Mouse (Mus musculus) heart, adult 2 months (tissue): Measurements from ENCODE around the gene Zbtb22. TPM values are rescaled to one million over a fixed set of nuclear protein-coding genes. Genes with fewer than 3 reads are reported as not detected.
"Not testable (repeated sequence)": the region's sequence is repeated elsewhere in the genome, so short reads cannot be mapped to it uniquely, and the experiment has no call there.

Source experiments
- DNase-seq, 2 experiments: peaks; one replicate each; pipeline ENCODE4 v3.0.0; 2021
- H3K27ac ChIP-seq: fragments of 200-600 bp; 2 replicates; pipeline ENCODE4 v1.8.1; 2022
- H3K27me3 ChIP-seq: fragments of 200-500 bp; 2 replicates; pipeline ENCODE4 v1.6.1; 2012; ENCODE audit warnings: mild to moderate bottlenecking, low read length, inconsistent platforms, mixed read lengths; ENCODE audit not compliant: control insufficient read depth, insufficient read depth
- H3K36me3 ChIP-seq: fragments of 200-500 bp; 2 replicates; pipeline ENCODE4 v1.6.1; 2012; ENCODE audit warnings: low read length, inconsistent platforms; ENCODE audit not compliant: control insufficient read depth, insufficient read depth
- H3K4me1 ChIP-seq: fragments of 200-500 bp; 2 replicates; pipeline ENCODE4 v1.6.1; 2011; ENCODE audit warnings: low read length; ENCODE audit not compliant: control insufficient read depth, insufficient read depth
- H3K4me3 ChIP-seq: fragments of 200-600 bp; 2 replicates; pipeline ENCODE4 v1.8.1; 2022
- H3K79me2 ChIP-seq: fragments of 200-500 bp; replicated peaks from 2 replicates; pipeline ENCODE4 v1.6.1; 2012; ENCODE audit warnings: mild to moderate bottlenecking, inconsistent platforms, low read length, moderate library complexity, mixed read lengths; ENCODE audit not compliant: control insufficient read depth, insufficient read depth
- H3K9ac ChIP-seq: fragments of 200-500 bp; 2 replicates; pipeline ENCODE4 v1.6.1; 2012; ENCODE audit warnings: low read depth, mild to moderate bottlenecking, control low read depth, inconsistent platforms, low read length, mixed read lengths
- CTCF ChIP-seq: fragments of 200-600 bp; IDR thresholded peaks from 2 replicates; pipeline ENCODE4 v1.8.1; 2022; ENCODE audit warnings: antibody characterized with exemption, mild to moderate bottlenecking, moderate library complexity
- EP300 ChIP-seq: fragments of 200-500 bp; IDR thresholded peaks from 2 replicates; pipeline ENCODE4 v1.6.1; 2011; ENCODE audit warnings: low read depth, low read length, control low read depth; ENCODE audit not compliant: insufficient read depth
- POLR2A ChIP-seq: fragments of 200-500 bp; IDR thresholded peaks from 2 replicates; pipeline ENCODE4 v1.6.1; 2011; ENCODE audit warnings: mild to moderate bottlenecking, low read depth, low read length, control low read depth; ENCODE audit not compliant: insufficient read depth
- WGBS: fragments of 180-500 bp; shearing (Covaris S2); methylation state at CpG from one replicate; pipeline ENCODE4 v1.1.7; 2018; 5-methylcytosine and 5-hydroxymethylcytosine counted together
- intact Hi-C: fragments of 180-260 bp; cut with DNase I; formaldehyde crosslinking; loops from one replicate; pipeline ENCODE4 v1.15.1; 2025
- polyA plus RNA-seq: library from polyadenylated mRNA; depleted of rRNA; stranded (reverse); fragments of >200 nt; gene quantifications from 2 replicates; pipeline ENCODE4 v1.2.3, GENCODE M21; 2012
- total RNA-seq, 2 experiments: library from RNA; stranded (reverse); gene quantifications; 2 replicates each; pipeline ENCODE4 v1.2.3; 2021

Zbtb22 gene
- total and polyA plus RNA-seq, 3 experiments = 13.7 to 24.6 (median 18.8) TPM

GRCm38 (mm10) chr17:33899642-33900041 is 16.1 kb upstream of the Zbtb22 start:
- intact Hi-C loops = loop anchor here (5.0 kb wide), 1 partner anchor 83 kb away; no protein-coding TSS in a partner anchor

GRCm38 (mm10) chr17:33900281-33900988 is 15.3 kb upstream of the Zbtb22 start:
- H3K36me3 ChIP-seq = no peaks in the 10 kb centered on the region
- no peak overlapping the region for H3K9ac ChIP-seq
- TF ChIP-seq CTCF (no peak), EP300 (no peak), POLR2A (no peak)
- no peak overlapping the region for H3K27ac ChIP-seq
- H3K79me2 ChIP-seq = no peaks in the 10 kb centered on the region
- no peak for DNase-seq
- H3K27me3 ChIP-seq = no peaks in the 10 kb centered on the region
- no peaks in the 10 kb centered on the region; the same call in 1 of the 2 replicates for H3K4me1 ChIP-seq
- 61% methylated on average over 7 of the region's 7 CpGs for WGBS
- no peak overlapping the region for H3K4me3 ChIP-seq
- intact Hi-C loops = no loop called here

More at GRCm38 (mm10) chr17:33899642-33900041, 16.1 kb upstream of the Zbtb22 start:
- Histone ChIP-seq H3K4me3 (no peak overlapping the region), H3K27ac (no peak overlapping the region), H3K27me3 (no peaks in the 10 kb centered on the region), H3K36me3 (no peaks in the 10 kb centered on the region), H3K4me1 (no peaks in the 10 kb centered on the region; the same call in 1 of the 2 replicates), H3K79me2 (no peaks in the 10 kb centered on the region), H3K9ac (no peak overlapping the region)
- no peak for DNase-seq
- 78% methylated on average over 4 of the region's 4 CpGs for WGBS
- TF ChIP-seq CTCF (no peak), EP300 (no peak), POLR2A (no peak)

- 74% methylated on average over 4 of the region's 4 CpGs for WGBS
- intact Hi-C loops = no loop called here
- no peak overlapping the region for H3K27ac ChIP-seq
- no peaks in the 10 kb centered on the region; the same call in 1 of the 2 replicates for H3K4me1 ChIP-seq
- H3K36me3 ChIP-seq = no peaks in the 10 kb centered on the region
- TF ChIP-seq POLR2A (no peak), EP300 (no peak), CTCF (no peak)
- no peak overlapping the region for H3K4me3 ChIP-seq
- no peaks in the 10 kb centered on the region for H3K79me2 ChIP-seq
- no peak overlapping the region for H3K9ac ChIP-seq
- H3K27me3 ChIP-seq = no peaks in the 10 kb centered on the region
- no peak for DNase-seq
Measured at GRCm38 (mm10) chr17:33900989-33901314, 14.8 kb upstream of the Zbtb22 start.

GRCm38 (mm10) chr17:33901653-33902052 is 14.1 kb upstream of the Zbtb22 start:
- intact Hi-C loops = no loop called here
- H3K27ac ChIP-seq = no peak overlapping the region
- no peak for DNase-seq
- no peaks in the 10 kb centered on the region for H3K27me3 ChIP-seq
- no peaks in the 10 kb centered on the region for H3K36me3 ChIP-seq
- no peak overlapping the region for H3K9ac ChIP-seq
- H3K4me3 ChIP-seq = no peak overlapping the region
- H3K79me2 ChIP-seq = no peaks in the 10 kb centered on the region
- 54% methylated on average over 4 of the region's 4 CpGs for WGBS
- H3K4me1 ChIP-seq = no peaks in the 10 kb centered on the region; the same call in 1 of the 2 replicates
- TF ChIP-seq CTCF (no peak), POLR2A (no peak), EP300 (no peak)

- H3K27me3 ChIP-seq = no peaks in the 10 kb centered on the region
- no peaks in the 10 kb centered on the region; the same call in 1 of the 2 replicates for H3K4me1 ChIP-seq
- H3K27ac ChIP-seq = no peak overlapping the region
- no peaks in the 10 kb centered on the region for H3K36me3 ChIP-seq
- WGBS = 40% methylated on average over 4 of the region's 4 CpGs
- no peak overlapping the region for H3K9ac ChIP-seq
- no peak overlapping the region for H3K4me3 ChIP-seq
- no peak for DNase-seq
- no peak for TF ChIP-seq EP300
- no peak for TF ChIP-seq CTCF
- no peak for TF ChIP-seq POLR2A
- no peaks in the 10 kb centered on the region for H3K79me2 ChIP-seq
- intact Hi-C loops = no loop called here
Measured at GRCm38 (mm10) chr17:33902079-33902478, 13.6 kb upstream of the Zbtb22 start.

GRCm38 (mm10) chr17:33902491-33902890 is 13.2 kb upstream of the Zbtb22 start:
- Histone ChIP-seq H3K4me3 (no peak overlapping the region), H3K9ac (no peak overlapping the region), H3K27ac (no peak overlapping the region), H3K27me3 (no peaks in the 10 kb centered on the region), H3K79me2 (no peaks in the 10 kb centered on the region), H3K36me3 (no peaks in the 10 kb centered on the region), H3K4me1 (no peaks in the 10 kb centered on the region; the same call in 1 of the 2 replicates)
- TF ChIP-seq EP300 (no peak), POLR2A (no peak), CTCF (no peak)
- 49% methylated on average over 7 of the region's 7 CpGs for WGBS
- intact Hi-C loops = no loop called here
- DNase-seq = no peak

GRCm38 (mm10) chr17:33903911-33904651 is 11.6 kb upstream of the Zbtb22 start:
- H3K9ac ChIP-seq, H3K79me2 ChIP-seq, H3K4me1 ChIP-seq, intact Hi-C loops, H3K4me3 ChIP-seq, DNase-seq, H3K27me3 ChIP-seq, H3K36me3 ChIP-seq, H3K27ac ChIP-seq: not testable (repeated sequence)
- 82% methylated on average over 6 of the region's 6 CpGs for WGBS

GRCm38 (mm10) chr17:33904835-33905234 is 10.9 kb upstream of the Zbtb22 start, which contains the start of gene Platr17:
Gene Platr17, plus strand, starts transcription at chr17:33905135.
- H3K79me2 ChIP-seq, H3K9ac ChIP-seq, H3K4me1 ChIP-seq, H3K4me3 ChIP-seq, H3K36me3 ChIP-seq, intact Hi-C loops, H3K27me3 ChIP-seq, H3K27ac ChIP-seq, DNase-seq: not testable (repeated sequence)
- WGBS = 58% methylated on average over 3 of the region's 4 CpGs
